Mouse (Mus musculus) lung, embryonic 14.5 days (tissue): ENCODE data around the gene Golga2. TPM values are rescaled to one million over a fixed set of nuclear protein-coding genes. Genes with fewer than 3 reads are reported as not detected.

Experiments
- ATAC-seq: fragments of 200-750 bp; cut with Nextera tagmentation; 2 replicates; pipeline ENCODE4 v1.8.0; 2017; ENCODE audit warnings: mild to moderate bottlenecking, moderate TSS enrichment, moderate library complexity; ENCODE audit not compliant: insufficient read depth
- DNase-seq: peaks from one replicate; pipeline ENCODE4 v3.0.0-alpha.2; 2015
- H3K27ac ChIP-seq: fragments of 300-500 bp; sonication (generic); 2 replicates; pipeline ENCODE4 v1.5.1; 2014; ENCODE audit warnings: low read depth, mild to moderate bottlenecking, moderate library complexity
- H3K27me3 ChIP-seq: fragments of 300-500 bp; sonication (generic); 2 replicates; pipeline ENCODE4 v1.6.1; 2014; ENCODE audit warnings: low read length, control low read depth; ENCODE audit not compliant: insufficient read depth
- H3K36me3 ChIP-seq: fragments of 300-500 bp; sonication (generic); 2 replicates; pipeline ENCODE4 v1.6.1; 2014; ENCODE audit warnings: control low read depth; ENCODE audit not compliant: insufficient read depth
- H3K4me1 ChIP-seq: fragments of 300-500 bp; sonication (generic); 2 replicates; pipeline ENCODE4 v1.6.1; 2014; ENCODE audit warnings: antibody characterized with exemption, control low read depth; ENCODE audit not compliant: insufficient read depth
- H3K4me2 ChIP-seq: fragments of 300-500 bp; sonication (generic); 2 replicates; pipeline ENCODE4 v1.6.1; 2014; ENCODE audit warnings: mild to moderate bottlenecking
- H3K4me3 ChIP-seq: fragments of 300-500 bp; sonication (generic); 2 replicates; pipeline ENCODE4 v1.5.1; 2014; ENCODE audit warnings: low read depth, low read length
- H3K9ac ChIP-seq: fragments of 300-500 bp; sonication (generic); 2 replicates; pipeline ENCODE4 v1.6.1; 2014
- H3K9me3 ChIP-seq: fragments of 300-500 bp; sonication (generic); 2 replicates; pipeline ENCODE4 v1.6.1; 2016; ENCODE audit warnings: low read depth, low read length, control low read depth
- CTCF ChIP-seq: IDR thresholded peaks from 2 replicates; pipeline ENCODE4 v1.5.1; 2016; ENCODE audit warnings: antibody characterized with exemption, low read depth
- WGBS: fragments of 180-500 bp; shearing (Covaris S2); extraction: QIAGEN DNeasy Blood & Tissue Kit; methylation state at CpG from one replicate; pipeline ENCODE4 v1.1.7; 2014; 5-methylcytosine and 5-hydroxymethylcytosine counted together
- polyA plus RNA-seq: library from polyadenylated mRNA; unstranded; fragments of >200 nt; fragmentation: Nextera tagmentation; extraction: Ambion mirVana; gene quantifications from 2 replicates; pipeline ENCODE4 v1.2.1, GENCODE M21; 2014

The Golga2 gene
- 24.0 and 25.2 TPM in 2 replicates for polyA plus RNA-seq

- ATAC-seq (peak; percentile 6), DNase-seq (no peak)
- Histone ChIP-seq H3K36me3 (peaks cover 40% of the 10 kb centered on the region), H3K27me3 (no peaks in the 10 kb centered on the region), H3K4me3 (peak within 1 kb of the TSS; percentile 82), H3K9me3 (no peaks in the 10 kb centered on the region), H3K9ac (peak within 1 kb of the TSS; percentile 91), H3K27ac (peak within 1 kb of the TSS; percentile 75), H3K4me1 (peaks cover 7% of the 10 kb centered on the region), H3K4me2 (peak within 1 kb of the TSS; percentile 84)
- no peak for TF ChIP-seq CTCF
- under 1% methylated on average over 23 of the region's 23 CpGs for WGBS
Observed at GRCm38 (mm10) chr2:32287334-32287840, at the start of gene Golga2. TSS of gene Golga2 (plus strand) at chr2:32287384.

GRCm38 (mm10) chr2:32237571-32237970 is 49.6 kb upstream of the Golga2 start:
- no peak for ATAC-seq
- WGBS, result 25% methylated on average over 4 of the region's 4 CpGs
- H3K9me3 ChIP-seq, result no peaks in the 10 kb centered on the region
- peak; percentile 60 for DNase-seq
- TF ChIP-seq CTCF, result no peak
- peaks cover 34% of the 10 kb centered on the region for H3K36me3 ChIP-seq
- H3K4me3 ChIP-seq, result peak overlapping the region; percentile 71
- H3K27me3 ChIP-seq, result no peaks in the 10 kb centered on the region
- H3K9ac ChIP-seq, result peak overlapping the region; percentile 62
- no peak overlapping the region for H3K27ac ChIP-seq
- H3K4me2 ChIP-seq, result peak overlapping the region; percentile 93
- H3K4me1 ChIP-seq, result peaks cover 10% of the 10 kb centered on the region; the same call in 1 of the 2 replicates

GRCm38 (mm10) chr2:32238708-32239435 is 48.3 kb upstream of the Golga2 start:
- 86% methylated on average over 9 of the region's 9 CpGs for WGBS
- Histone ChIP-seq H3K27me3 (no peaks in the 10 kb centered on the region), H3K27ac (no peak overlapping the region), H3K36me3 (peaks cover 21% of the 10 kb centered on the region), H3K4me3 (no peak overlapping the region), H3K9ac (no peak overlapping the region), H3K9me3 (no peaks in the 10 kb centered on the region), H3K4me2 (no peak overlapping the region), H3K4me1 (peaks cover 10% of the 10 kb centered on the region; the same call in 1 of the 2 replicates)
- DNase-seq (no peak), ATAC-seq (no peak)
- TF ChIP-seq CTCF, result no peak

GRCm38 (mm10) chr2:32240591-32240990 is 46.6 kb upstream of the Golga2 start:
- no peak for TF ChIP-seq CTCF
- Histone ChIP-seq H3K4me3 (no peak overlapping the region), H3K36me3 (peaks cover 20% of the 10 kb centered on the region), H3K27me3 (no peaks in the 10 kb centered on the region), H3K4me2 (no peak overlapping the region), H3K27ac (no peak overlapping the region), H3K9ac (no peak overlapping the region), H3K9me3 (no peaks in the 10 kb centered on the region), H3K4me1 (no peaks in the 10 kb centered on the region)
- no peak for ATAC-seq
- WGBS, result 79% methylated on average over 5 of the region's 5 CpGs
- no peak for DNase-seq

GRCm38 (mm10) chr2:32242986-32243385 is 44.2 kb upstream of the Golga2 start:
- Histone ChIP-seq H3K4me1 (no peaks in the 10 kb centered on the region), H3K4me3 (no peak overlapping the region), H3K27me3 (no peaks in the 10 kb centered on the region), H3K4me2 (no peak overlapping the region), H3K36me3 (peaks cover 42% of the 10 kb centered on the region), H3K27ac (no peak overlapping the region), H3K9me3 (no peaks in the 10 kb centered on the region), H3K9ac (no peak overlapping the region)
- ATAC-seq (no peak), DNase-seq (no peak)
- TF ChIP-seq CTCF, result no peak
- 80% methylated on average over 4 of the region's 4 CpGs for WGBS

GRCm38 (mm10) chr2:32246741-32247140 is 40.4 kb upstream of the Golga2 start:
- no peak for ATAC-seq
- Histone ChIP-seq H3K27me3 (no peaks in the 10 kb centered on the region), H3K4me1 (no peaks in the 10 kb centered on the region), H3K27ac (no peak overlapping the region), H3K4me3 (no peak overlapping the region), H3K9me3 (no peaks in the 10 kb centered on the region), H3K4me2 (no peak overlapping the region), H3K36me3 (peaks cover 55% of the 10 kb centered on the region), H3K9ac (no peak overlapping the region)
- no peak for DNase-seq
- no peak for TF ChIP-seq CTCF
- 80% methylated on average over 4 of the region's 4 CpGs for WGBS
